Mouse (Mus musculus) T-helper 2 cell (primary cell): ENCODE measurements around the gene Gm13288.
"Not testable (repeated sequence)": the region's sequence is repeated elsewhere in the genome, so short reads cannot be mapped to it uniquely, and the experiment has no call there.

Experiments
- in situ Hi-C: fragments of 300-600 bp; cut with MboI, MseI; formaldehyde crosslinking; loops from one replicate; pipeline ENCODE4 v1.15.1; 2025; ENCODE audit warnings: high pct_unique_total_duplicates

The Gm13288 gene

GRCm38 (mm10) chr4:88799365-88799764 is 6.0 kb upstream of the Gm13288 start, which contains the start of gene Gm13285:
Gm13285 (plus strand) TSS chr4:88799665.
- in situ Hi-C loops, result loop anchor here (25.0 kb wide), 1 partner anchor 787 kb away; no protein-coding TSS in a partner anchor

DNA sequence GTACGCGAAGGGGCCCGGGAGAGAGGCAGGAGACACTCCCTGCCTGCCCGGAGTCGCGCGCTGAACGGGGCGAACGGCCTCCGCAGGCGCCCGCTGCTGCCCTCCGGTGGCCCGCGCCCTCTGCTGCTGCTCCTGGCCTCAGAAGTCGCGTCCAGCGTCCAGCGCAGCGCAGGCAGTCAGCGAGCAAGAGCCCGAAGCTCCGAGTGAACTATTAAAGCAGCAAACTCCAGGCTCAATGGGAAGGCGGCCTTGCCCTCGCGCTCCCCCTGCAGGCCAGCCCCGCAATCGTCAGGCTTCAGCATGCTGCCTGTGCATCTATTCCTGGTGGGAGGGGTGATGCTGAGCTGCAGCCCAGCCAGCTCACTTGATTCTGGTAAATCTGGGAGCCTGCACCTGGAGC is 2.4 kb upstream of the Gm13288 start, which contains the start of gene Gm13287:
Gene Gm13287, plus strand, starts transcription at position 301 of the 400 bp plus-strand sequence.
- in situ Hi-C loops, result loop anchor here (10.0 kb wide), 1 partner anchor 62 kb away; no protein-coding TSS in a partner anchor

- in situ Hi-C loops, result loop anchor here (10.0 kb wide), 1 partner anchor 59 kb away; no protein-coding TSS in a partner anchor
These were observed 430 bp downstream of the Gm13288 start for GRCm38 (mm10) chr4:88805761-88806160.

- in situ Hi-C loops, result no loop called here
These were observed 10.6 kb downstream of the Gm13288 start, which contains the start of gene Ifna7 for GRCm38 (mm10) chr4:88815928-88816327. Ifna7 (plus strand) TSS chr4:88816228.

DNA sequence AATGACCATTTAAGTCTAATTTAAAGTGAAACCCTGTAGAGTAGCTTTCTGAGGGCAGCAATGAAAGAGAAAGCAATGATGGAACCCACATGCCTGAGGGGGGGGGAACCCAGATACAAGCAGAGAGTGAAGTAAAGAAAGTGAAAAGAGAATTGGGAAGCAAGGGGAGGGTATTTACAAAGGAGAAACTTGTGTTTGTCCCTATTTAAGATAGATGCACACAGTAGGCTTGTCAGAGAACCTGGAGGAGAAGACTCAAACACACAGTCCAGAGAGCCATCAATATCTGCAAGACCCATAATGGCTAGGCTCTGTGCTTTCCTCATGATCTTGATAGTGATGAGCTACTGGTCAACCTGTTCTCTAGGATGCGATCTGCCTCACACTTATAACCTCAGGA is 14.3 kb downstream of the Gm13288 start, which contains the start of gene Ifna11:
Gene Ifna11, plus strand, starts transcription at position 301 of the 400 bp plus-strand sequence.
- in situ Hi-C loops, result no loop called here

GRCm38 (mm10) chr4:88822995-88823394 is 17.7 kb downstream of the Gm13288 start:
- in situ Hi-C loops, result no loop called here

- in situ Hi-C loops, result not testable (repeated sequence)
These were observed 21.8 kb downstream of the Gm13288 start, which contains the start of gene Ifna6 for GRCm38 (mm10) chr4:88827116-88827515. Ifna6 (plus strand) TSS chr4:88827416.

- in situ Hi-C loops, result no loop called here
These were observed 25.2 kb downstream of the Gm13288 start for GRCm38 (mm10) chr4:88830523-88830922.

DNA sequence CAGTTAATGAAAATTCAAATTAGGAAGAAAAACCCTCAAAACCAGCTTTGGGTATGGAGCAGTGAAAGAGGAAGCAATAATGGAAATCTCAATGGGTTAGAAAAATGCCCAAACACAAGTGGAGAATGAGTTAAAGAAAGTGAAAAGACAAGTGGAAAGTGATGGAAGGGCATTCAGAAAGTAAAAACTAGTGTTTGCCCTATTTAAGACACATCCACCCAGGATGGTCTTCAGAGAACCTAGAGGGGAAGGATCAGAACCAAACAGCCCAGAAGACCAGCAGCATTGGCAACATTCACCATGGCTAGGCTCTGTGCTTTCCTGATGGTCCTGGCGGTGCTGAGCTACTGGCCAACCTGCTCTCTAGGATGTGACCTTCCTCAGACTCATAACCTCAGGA is 29.9 kb downstream of the Gm13288 start, which contains the start of gene Ifna5:
Gene Ifna5, plus strand, starts transcription at position 301 of the 400 bp plus-strand sequence.
- in situ Hi-C loops, result not testable (repeated sequence)

DNA sequence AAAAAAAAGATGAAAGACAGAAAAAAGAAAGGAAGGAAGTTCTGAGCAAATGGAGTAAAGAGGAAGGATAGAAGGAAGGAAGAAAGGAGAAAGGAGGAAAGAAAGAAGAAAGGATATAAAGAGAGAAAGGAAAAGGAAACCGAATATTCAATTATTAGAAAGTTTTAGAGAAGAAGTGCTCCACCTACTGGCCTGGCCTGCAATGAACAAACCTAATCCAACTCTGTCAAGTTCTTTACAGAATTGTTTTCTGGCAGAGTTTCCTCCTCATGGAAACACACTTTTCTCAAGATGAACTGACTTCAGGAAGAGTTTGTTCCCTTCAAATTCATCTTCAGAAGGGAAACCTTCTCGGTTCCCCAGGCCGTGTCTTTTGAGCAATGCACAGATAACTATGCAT is 33.5 kb downstream of the Gm13288 start:
- in situ Hi-C loops, result no loop called here

GRCm38 (mm10) chr4:88840058-88840457 is 34.7 kb downstream of the Gm13288 start:
- in situ Hi-C loops, result no loop called here

DNA sequence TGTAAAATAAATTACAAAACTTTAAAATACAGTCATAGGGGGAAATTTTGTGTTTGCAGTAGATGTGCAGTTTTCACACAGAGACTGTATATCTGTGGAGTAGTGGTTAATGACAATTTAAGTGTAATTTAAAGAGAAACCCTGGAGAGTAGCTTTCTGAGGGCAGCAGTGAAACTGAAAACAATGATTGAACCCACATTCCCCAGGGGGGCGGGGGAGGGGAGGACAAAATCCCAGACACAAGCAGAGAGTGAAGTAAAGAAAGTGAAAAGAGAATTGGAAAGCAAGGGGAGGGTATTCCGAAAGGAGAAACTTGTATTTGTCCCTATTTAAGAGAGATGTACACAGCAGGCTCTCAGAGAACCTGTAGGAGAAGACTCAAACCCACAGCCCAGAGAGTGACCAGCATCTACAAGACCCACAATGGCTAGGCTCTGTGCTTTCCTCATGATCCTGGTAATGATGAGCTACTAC is 36.1 kb downstream of the Gm13288 start, which contains the start of gene Ifna4:
Gene Ifna4, plus strand, starts transcription at position 424 of the 474 bp plus-strand sequence.
- in situ Hi-C loops, result no loop called here

- in situ Hi-C loops, result no loop called here
These were observed 40.0 kb downstream of the Gm13288 start for GRCm38 (mm10) chr4:88845334-88845733.

- in situ Hi-C loops, result loop anchor here (25.0 kb wide), 1 partner anchor 438 kb away; the partner anchor contains the start of gene Cdkn2a
These were observed 44.4 kb downstream of the Gm13288 start, which contains the start of gene Ifna1 for GRCm38 (mm10) chr4:88849698-88850097. Ifna1 (plus strand) TSS chr4:88850087.

GRCm38 (mm10) chr4:88851026-88851763 is 45.9 kb downstream of the Gm13288 start:
- in situ Hi-C loops, result loop anchor here (25.0 kb wide), 1 partner anchor 436 kb away; the partner anchor contains the start of gene Cdkn2a
